Mouse (Mus musculus): ENCODE measurements at regions not wholly inside any gene's neighbourhood (a gene's known extent, or its start where the extent isn't known, plus 50 kb on each side); places are given as distances from the start of the nearest gene placed in this dataset.

DNA sequence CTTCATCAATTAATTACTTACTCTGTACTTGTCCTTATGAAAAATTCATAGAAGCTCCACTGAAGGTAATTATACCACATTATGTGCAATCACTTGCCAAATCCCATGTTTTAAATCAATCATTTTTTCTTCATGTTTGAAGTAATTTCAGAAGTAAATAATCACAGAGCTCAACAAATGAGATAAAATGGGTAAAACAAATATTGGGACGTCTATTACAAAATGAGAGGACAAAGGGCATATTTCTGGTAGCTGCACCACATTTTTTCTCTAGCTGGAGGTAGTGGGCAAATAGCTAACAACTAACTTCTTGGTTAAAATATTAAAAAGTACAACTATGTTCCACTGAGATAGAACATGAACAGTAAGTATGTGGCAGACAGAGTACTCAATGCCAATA lies 681.3 kb upstream of the Pot1a start:
- Histone ChIP-seq H3K27me3 (replicated peaks) (no peaks in the 10 kb centered on the region), H3K27ac (no peak overlapping the region), H3K4me1 (no peaks in the 10 kb centered on the region), H3K9me3 (no peaks in the 10 kb centered on the region), H3K4me2 (no peak overlapping the region), H3K4me3 (no peak overlapping the region), H3K9ac (no peak overlapping the region), H3K36me3 (replicated peaks) (no peaks in the 10 kb centered on the region)
- no peak for ATAC-seq (replicated peaks)
- WGBS: 74% methylated on average over 1 of the region's 1 CpGs

GRCm38 (mm10) chr6:26484451-26484850 lies 675.4 kb upstream of the Pot1a start:
- H3K27me3 ChIP-seq (replicated peaks): no peaks in the 10 kb centered on the region
- 86% methylated on average over 1 of the region's 1 CpGs for whole genome bisulfite sequencing
- no peak overlapping the region for H3K4me3 ChIP-seq
- H3K36me3 ChIP-seq (replicated peaks): no peaks in the 10 kb centered on the region
- no peak for ATAC-seq (replicated peaks)
- H3K4me1 ChIP-seq: no peaks in the 10 kb centered on the region
- H3K9me3 ChIP-seq: no peaks in the 10 kb centered on the region
- no peak overlapping the region for H3K9ac ChIP-seq
- no peak overlapping the region for H3K4me2 ChIP-seq
- no peak overlapping the region for H3K27ac ChIP-seq

DNA sequence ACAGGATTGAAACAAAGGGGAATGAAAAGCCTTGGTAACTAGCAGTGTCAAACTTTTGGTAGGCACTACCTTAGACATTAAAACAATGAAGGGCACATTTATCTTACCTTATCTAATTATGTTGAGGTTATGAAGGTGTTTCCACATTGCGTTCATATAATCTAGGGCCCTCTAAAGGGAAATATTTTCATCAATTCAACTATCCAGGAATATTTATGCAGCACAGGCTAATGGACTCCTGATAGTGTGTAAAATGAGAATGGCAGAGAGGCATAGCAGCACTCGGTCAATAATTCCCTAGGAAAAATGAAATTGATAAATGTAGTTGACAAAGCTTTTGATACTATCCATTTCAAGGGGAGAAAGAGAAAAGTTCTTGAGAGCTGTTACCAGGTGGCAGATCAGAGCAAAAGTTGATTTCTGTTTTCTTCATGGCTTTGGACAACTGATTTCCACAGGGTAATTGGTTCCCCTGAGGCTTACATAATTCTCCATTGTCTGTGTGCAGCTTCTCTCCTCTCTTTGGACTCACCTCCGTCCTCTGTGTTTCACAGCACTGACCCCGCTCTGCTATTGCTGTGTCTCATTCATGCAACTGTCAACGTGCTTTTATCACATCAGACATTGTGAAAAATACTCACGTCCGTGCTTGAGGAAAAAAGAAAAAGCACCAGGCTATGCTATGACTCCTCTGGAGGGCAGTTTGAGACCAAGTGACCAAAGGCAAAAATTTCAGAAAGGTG lies 632.3 kb upstream of the Pot1a start:
- 22% methylated on average over 7 of the region's 7 CpGs for WGBS

DNA sequence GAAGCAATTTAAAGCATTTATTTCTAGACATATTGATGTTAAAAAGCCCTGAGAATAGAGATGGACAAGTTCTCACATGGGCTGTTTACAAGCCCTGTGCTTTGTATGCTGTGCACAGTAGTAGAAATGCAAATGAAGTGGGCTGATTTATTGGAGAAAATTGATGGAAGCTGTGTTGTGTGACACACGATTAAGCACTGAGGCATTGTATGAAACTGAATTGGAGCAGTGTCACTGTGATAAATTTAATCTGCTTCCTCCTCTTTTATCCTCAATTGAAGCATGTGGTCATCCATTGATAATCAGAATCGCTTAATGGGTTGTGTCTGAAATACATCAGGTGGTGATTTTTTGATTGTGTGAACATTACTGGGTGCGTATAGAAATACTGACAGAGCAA lies 631.4 kb upstream of the Pot1a start:
- no peak overlapping the region for H3K4me2 ChIP-seq
- H3K36me3 ChIP-seq (replicated peaks): no peaks in the 10 kb centered on the region
- WGBS: 23% methylated on average over 3 of the region's 3 CpGs
- ATAC-seq (replicated peaks): peak; percentile 88
- H3K4me1 ChIP-seq: peaks cover 6% of the 10 kb centered on the region; the same call in 1 of the 2 replicates
- H3K27me3 ChIP-seq (replicated peaks): no peaks in the 10 kb centered on the region
- no peak overlapping the region for H3K4me3 ChIP-seq
- no peaks in the 10 kb centered on the region for H3K9me3 ChIP-seq
- H3K9ac ChIP-seq: no peak overlapping the region
- no peak overlapping the region for H3K27ac ChIP-seq

More for the DNA sequence above, 632.3 kb upstream of the Pot1a start:
- peaks cover 6% of the 10 kb centered on the region; the same call in 1 of the 2 replicates for H3K4me1 ChIP-seq
- no peaks in the 10 kb centered on the region for H3K27me3 ChIP-seq (replicated peaks)
- no peak overlapping the region for H3K4me2 ChIP-seq
- no peaks in the 10 kb centered on the region for H3K36me3 ChIP-seq (replicated peaks)
- no peak overlapping the region for H3K4me3 ChIP-seq
- H3K9me3 ChIP-seq: no peaks in the 10 kb centered on the region
- H3K27ac ChIP-seq: no peak overlapping the region
- peak; percentile 75; the same call in 1 of the 2 replicates for ATAC-seq (replicated peaks)
- no peak overlapping the region for H3K9ac ChIP-seq

Data from midbrain, embryonic 15.5 days (tissue).